Mouse (Mus musculus) spleen, adult 18-20 months (tissue): ENCODE data around the gene Rcn1.
A peak's percentile ranks its signal among the peaks of the same experiment; 100 is the strongest.

Experiments
- DNase-seq, 2 experiments: peaks; one replicate each; pipeline ENCODE4 v3.0.0; 2022; ENCODE audit warnings: mixed read lengths in 2 of 2

Gene Rcn1

DNA sequence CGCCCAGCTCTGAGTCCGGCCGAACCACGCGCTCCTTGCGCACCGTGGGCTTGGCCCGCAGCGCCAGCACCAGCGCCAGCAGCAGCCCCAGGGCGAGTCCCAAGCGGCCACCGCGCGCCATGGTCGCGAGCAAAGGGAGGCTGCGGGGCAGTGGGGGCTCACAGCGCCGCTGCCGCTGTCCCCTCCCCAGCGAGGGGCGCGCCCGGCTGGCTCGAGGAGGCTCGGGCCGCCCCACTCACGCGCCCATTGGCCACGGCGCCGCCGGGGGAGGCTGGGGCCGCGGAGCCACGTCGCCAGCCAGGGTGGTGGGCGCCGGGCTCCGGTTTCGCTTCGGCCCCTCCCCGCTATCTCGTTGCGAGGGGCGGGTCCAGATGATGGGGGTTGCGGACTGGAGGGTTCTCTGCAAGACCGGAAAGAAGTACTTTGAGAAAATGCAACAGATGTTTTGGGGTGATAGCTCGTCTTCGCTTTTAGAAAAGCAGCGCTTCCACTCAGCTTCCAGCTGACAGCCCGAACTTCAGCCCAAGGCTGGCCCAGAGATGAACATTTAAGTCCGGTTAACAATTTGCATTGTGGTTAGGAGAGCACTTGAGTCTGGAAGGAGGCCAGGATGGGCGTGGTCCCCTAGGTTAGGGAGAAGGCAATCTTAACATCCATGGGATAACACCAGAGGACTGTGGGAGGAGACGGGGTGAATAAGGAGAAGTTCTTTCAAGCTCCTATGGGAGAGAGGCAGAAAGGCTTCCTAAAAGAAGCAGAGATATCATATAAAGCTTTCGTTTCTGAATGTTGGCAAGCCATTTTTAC, at the start of gene Rcn1:
TSS of gene Rcn1 (minus strand) at position 235 of the 807 bp plus-strand sequence.
- DNase-seq, result peak; percentile 43 to 56

DNA sequence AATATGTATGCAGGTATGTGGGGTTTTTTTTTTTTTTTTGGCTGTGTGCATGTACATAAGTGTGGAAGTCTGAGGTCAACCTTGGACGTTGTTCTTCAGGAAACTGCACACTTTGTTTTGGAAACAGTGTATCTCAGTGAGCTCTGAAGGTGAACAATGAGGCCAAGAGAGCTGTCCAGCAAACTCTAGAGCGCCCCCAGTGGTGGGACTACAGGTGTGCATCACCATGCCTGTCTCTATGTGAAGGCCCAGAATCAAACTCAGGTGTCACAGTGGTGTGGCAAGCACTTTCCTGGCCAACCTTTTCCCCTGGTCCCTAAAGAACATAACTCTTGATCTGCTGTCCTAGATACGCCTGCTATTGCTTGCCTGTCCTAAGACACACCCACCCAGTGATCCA, 45.0 kb upstream of the Rcn1 start:
- DNase-seq, result no peak

DNA sequence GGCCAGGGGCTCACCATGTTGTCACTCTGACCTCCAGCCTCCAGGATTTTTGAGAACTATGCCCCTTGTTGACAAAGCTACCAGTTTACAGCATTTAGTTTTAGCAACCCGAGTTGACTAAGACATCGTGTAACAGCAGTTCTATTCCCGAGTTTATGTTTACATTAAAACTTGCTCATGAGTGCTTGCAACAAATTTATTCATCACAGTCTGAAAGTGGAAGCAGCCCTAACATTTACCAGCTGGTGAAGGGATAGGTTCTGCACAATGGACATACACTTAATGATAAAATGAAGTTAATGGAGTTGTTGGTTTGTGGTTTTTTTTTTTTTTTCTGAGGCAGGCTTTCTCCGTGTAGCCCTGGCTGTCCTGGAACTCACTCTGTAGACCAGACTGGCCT, 39.9 kb upstream of the Rcn1 start:
- DNase-seq, result no peak

DNA sequence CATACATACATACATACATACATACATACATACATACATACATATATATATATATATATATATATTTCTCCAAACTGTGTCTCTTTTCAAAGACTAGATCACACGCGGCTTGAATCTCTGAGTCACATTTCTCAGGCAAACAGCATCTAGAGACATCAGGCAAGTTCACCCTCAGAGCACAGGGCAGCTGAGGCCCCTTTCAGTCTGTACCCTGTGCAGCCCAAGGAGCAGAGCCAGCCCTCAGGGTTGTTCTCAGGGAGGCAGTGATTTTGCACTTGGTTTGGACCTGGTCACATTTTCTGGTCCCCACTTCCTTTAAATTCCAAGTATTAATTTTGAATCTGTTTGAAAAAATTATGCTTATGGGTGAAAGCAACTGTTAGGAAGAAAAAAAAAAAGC, 39.4 kb upstream of the Rcn1 start:
- no peak for DNase-seq

DNA sequence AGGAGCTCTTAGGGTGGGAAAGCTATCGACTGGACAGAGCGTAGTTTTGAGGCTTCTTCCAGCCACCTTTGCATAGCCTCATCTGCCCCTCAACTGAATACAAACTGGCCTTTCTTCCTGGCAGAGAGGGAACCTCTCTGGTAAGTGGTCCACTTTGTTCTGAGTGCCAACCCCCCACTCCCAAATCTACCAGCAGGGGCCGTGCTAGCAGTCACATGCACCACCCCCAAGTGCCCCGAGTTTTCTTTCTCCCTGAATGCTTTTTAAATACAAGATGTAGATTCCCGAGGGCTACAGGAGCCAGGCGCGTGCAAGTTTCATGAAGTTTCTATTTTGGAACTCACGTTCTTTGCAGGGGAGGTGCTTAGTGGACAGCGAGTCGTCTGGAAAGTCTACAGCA, 33.8 kb upstream of the Rcn1 start:
- no peak for DNase-seq

DNA sequence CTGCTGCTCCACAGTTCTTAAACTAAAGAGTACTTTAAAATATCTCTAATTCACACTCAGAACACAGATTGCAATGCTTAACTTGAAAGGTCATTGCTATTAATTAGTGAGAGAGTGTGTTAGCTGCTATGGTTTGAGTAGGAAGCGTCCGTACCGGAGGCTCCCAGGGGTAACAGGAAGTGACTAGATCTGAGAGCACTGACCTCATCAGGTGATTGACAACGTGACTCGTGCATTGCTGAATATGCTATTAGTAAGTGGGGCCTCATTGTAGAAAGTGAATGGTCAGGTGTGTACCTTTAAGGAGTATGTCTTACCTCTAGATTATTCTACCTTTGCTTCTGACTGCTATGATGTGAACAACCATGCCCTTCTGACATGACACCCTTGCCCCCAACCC, 31.3 kb upstream of the Rcn1 start:
- DNase-seq, result no peak

DNA sequence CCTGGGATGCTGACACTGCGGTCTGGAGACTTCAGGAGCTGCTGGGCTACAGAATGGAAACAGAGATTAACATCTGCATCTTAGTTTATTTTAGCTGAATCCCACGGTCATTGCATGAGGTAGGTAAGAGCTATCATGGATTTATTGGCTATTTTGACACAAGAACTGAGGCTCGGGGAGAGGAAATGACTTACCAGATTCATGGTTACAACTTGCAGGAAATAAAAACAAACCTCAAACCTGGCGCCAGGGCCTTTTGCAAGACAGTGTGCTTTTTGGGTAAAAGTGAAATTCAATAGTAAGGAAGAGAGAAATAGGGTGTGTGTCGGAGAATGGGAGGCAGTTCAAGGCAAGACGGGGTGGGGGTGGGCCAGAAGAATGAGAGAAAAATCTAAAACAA, 30.8 kb upstream of the Rcn1 start:
- DNase-seq, result no peak

DNA sequence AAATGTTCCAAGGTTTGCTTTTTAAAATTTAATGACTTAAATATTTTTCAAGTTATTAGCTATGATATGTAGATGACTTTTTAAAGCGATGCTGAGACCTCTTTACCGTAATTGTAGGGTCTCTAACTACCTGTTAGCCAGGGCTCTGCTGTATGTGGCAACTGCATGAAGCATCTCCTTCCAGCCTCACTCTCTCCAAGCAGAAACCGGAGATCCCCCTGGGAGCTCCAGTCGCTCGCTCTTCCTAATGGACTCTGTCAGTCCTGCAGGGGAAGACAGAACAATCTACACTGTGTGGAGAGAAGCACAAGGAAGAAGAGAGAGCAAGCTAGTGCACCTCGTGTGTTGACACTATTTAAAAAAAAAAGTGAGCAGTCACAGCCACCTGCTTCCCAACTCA, 29.3 kb upstream of the Rcn1 start:
- DNase-seq, result no peak

DNA sequence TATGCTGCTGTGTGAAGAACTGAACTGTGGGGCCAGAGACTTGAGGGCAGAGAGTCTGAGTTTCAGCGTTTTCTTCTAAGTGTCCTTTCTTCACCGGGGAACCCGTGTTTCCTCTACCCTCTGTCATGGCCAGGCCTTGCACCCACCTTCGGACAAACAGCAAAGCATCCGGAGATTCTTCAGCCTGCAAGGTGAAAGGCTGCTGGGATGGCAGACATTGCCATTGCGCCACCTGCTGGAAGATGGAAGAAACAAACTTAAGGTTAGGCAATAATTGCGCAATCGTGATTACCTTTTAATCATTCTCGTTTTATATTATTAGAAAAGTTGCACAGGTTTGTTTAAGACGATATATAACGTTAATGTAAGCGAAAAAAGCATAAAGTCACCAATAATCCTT, 28.9 kb upstream of the Rcn1 start:
- peak; percentile 9 to 59 for DNase-seq

DNA sequence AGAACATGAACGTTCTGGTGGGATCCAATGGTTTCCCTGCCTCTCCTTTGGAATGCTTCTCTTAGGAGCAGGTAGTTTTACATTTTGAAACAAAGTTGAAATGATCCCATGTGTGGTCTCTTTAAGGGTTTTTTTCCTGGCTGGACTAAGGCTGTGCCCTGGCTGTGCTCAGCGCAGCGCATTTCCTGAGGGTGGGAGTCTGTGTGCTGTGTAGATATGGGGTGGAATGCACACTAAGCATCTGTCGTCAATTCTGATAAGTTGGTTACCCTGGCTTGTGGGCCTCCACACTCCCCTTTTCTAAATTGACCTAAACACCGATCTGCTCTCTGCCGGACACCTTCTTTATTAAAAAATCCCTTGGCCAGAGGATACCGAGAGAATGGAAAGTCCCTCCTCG, 28.3 kb upstream of the Rcn1 start:
- DNase-seq, result no peak

DNA sequence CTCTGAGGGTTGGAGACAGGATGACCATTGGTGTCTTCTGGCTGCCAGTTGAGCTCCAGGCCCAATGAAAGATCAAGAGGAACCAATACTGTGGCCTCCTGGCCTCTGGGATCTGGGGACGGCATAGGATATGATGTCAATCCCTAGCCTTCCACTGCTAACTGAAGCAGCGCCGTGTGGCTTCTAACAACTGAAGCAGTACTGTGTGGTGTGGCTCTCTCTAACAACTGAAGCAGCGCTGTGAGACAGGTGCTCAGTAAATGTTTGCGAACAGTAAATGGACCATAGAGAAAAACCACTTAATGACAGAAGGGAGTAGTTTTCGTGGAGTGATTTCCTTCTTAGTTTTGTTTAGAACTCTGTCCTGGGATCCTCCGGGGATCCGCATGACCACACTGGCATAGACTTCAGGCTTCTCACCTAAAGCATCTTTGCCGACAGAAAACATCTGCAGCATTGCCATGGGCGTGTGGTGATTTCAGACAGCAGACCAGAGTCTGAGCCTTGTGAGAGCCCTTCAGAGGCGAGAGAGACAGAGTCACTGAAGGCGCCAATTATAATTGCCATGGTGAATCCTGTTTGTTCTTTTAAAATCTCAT, 19.6 kb upstream of the Rcn1 start:
- no peak for DNase-seq

DNA sequence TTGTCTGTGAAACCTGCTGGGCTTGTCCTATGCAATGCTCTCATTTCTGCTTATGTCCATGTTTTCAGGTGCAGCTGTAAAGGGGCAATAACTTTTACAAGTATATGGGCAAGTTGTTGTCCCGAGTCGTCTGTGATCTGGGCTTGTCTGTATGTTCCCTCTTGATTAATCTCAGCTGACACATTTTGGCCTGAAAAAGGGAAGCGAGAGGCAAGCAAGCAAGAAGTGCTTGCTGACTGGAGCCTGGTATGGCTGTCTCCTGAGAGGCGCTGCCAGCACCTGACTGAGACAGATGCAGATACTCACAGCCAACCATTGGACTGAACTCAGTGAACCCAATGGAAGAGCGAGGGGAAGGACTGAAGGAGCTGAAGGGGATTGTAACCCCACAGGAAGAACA, 18.5 kb upstream of the Rcn1 start:
- no peak for DNase-seq

DNA sequence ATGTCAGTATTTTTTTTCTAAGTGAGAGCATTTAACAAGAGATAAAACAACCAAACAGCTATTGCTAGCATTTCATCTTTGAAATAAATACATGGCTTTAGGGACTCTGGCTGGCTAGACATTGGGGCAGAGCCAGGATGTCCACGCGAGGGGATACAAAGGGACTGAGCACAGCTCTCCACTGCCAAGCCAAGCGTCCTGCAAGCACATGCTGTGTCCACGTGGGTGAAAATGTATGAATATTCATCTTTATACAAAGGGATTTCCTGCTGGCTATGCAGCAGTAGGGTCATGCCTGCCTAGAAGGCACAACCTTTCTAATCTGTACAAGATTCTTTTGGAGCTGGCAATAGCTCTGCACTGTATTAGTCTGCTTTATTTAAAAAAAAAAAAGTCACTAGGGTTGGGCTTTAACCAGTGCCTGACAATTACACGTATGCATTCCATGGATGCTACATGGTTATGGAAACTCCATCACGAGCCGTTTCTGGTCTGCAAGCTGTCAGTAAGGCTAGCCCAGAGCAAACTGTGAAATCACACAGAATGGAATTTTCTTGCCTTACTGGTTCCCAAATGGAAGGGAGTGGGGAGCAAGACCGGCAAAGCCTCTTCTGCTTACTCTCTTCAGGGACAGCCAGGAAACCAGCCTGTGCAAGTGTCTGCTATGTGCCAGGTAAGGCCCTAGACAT, 17.7 kb upstream of the Rcn1 start:
- no peak for DNase-seq

DNA sequence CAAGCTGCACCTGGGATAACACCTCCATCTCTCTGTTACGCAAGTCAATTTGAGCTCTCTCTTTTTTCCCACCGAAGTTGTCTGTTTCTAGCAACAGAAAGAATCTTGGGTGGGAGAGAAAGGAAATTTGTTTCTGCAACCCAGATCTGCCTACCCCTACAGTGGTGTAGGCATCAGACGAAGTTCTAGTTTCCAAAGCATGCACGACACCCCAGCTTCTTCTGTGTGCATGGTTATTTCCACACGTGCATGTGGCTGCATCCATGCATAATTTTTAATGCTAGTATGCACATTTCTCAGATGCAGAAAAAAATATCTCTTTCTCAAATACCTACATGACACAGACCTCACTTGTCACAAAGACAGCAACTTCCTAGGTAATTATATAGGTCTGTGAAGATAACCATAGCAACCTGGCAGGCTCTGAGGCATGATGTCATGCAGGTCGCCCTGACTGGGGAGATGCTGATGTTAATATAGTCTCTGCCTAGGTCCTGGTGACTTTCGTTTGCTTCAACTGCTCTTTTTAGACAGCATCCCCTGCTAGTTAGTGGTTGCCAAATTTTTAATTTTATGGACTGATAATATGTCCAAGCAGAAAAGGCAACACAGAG, 17.0 kb upstream of the Rcn1 start:
- DNase-seq, result no peak

DNA sequence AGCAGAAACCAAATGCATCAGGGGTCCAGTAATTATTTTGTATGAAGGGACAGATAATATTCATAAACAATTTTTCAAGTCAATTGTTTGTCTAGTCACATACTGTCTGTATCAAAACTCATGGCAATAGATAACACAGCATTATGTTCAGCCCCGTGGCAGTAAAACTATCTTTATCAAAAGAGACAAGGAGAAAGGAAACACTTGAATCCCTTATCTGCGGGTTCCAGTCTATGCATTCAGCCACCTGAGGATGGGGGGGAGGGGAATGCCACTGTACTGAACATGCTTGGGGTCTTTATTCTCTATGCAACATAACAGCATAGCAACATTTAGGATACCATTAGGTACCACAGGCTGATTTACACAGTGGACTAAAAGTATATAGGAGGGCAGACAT, 15.2 kb upstream of the Rcn1 start:
- DNase-seq, result no peak

DNA sequence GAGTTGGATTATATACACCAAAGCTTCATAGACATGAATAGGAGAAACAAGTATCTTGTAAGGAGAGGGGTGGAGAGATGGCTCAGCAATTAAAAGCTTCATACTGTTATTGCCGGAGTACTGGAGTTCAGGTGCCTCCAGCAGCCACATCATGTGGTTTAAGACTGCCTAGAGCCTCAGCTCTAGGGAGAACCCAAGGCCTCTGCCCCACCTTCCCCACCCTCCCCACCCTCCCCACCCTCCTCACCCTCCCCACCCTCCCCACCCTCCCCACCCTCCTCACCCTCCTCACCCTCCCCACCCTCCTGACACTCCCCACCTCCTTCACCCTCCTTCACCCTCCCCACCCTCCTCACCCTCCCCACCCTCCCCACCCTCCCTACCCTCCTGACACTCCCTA, 10.1 kb upstream of the Rcn1 start:
- DNase-seq, result no peak

DNA sequence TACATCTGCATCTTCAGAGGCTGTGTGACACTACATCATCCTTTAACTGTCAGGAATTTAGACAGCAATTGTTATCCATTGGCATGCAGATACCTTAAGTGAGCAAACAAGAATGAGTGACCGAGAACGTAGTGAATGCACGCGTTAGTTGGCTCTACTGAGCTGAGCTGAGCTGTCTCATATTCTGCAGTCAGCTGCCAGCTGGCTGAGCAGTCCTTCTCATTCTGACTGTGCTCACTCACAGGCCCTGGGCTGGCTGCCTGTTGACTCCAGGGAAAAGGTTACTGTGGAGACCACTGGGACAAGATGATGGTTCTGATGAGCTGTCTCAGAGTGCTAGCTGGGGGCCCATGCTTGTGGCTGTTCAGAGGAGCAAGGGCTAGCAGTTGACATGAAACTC, 9.4 kb upstream of the Rcn1 start:
- DNase-seq, result no peak

DNA sequence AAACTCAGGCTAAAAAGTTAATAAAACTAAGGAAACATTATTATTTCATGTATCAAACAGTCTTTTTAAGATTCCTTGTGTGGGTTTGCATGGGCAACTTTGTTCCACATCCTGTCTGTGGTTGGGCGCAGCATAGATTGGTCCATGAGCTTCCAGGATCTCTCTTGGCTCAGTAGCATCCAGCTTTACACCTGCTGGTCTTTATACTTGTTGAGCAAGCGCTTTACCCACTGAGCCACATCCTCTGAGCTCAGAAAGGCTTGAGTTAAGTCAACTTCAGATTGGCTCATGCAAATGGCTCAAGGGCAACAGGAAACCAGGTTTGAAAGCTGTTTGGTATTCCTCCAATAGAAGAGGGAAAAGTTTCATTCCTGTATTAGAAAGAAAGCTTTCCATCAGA, 3.1 kb upstream of the Rcn1 start:
- no peak for DNase-seq

DNA sequence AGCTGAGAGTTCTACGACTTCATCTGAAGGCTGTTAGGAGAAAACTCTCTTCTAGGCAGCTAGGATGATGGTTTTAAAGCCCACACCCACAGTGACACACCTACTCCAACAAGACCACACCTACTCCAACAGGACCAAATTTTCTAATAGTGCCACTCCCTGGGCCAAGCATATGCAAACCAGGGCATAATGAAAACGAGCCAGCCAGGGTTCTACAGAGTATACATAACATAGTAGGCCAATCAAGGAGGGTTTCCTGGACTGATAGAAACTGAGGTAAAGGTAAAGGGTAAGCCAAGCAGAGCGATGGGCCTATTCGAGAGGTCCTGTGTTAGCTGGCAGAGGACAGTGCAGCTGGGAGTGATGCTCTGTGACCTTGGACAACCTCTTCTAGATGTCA, 1.4 kb upstream of the Rcn1 start:
- no peak for DNase-seq

DNA sequence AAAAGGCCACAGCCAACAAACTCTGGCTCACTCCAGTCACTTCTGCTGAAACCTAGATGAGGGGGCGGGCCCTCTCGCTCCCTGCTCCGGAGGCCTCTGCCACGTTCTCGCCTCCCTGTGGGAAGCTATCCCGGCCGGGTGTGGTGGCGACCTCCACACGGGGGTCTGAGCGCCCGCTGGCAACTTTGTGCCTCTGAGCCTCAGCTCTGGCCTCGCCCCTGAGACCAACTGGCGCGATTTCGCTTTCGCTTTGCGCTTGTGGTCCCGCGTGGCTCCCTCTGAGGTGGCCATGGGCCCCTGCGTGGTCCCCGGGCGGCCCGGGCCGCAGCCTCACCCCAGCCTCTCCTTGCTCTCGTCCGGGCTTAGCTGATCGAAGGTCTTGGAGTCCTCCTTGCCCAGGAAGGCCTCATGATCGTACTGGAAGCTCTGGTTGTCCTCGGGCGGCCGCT, 459 bp downstream of the Rcn1 start:
- DNase-seq, result peak in 1 of 2 experiments; percentile 30

DNA sequence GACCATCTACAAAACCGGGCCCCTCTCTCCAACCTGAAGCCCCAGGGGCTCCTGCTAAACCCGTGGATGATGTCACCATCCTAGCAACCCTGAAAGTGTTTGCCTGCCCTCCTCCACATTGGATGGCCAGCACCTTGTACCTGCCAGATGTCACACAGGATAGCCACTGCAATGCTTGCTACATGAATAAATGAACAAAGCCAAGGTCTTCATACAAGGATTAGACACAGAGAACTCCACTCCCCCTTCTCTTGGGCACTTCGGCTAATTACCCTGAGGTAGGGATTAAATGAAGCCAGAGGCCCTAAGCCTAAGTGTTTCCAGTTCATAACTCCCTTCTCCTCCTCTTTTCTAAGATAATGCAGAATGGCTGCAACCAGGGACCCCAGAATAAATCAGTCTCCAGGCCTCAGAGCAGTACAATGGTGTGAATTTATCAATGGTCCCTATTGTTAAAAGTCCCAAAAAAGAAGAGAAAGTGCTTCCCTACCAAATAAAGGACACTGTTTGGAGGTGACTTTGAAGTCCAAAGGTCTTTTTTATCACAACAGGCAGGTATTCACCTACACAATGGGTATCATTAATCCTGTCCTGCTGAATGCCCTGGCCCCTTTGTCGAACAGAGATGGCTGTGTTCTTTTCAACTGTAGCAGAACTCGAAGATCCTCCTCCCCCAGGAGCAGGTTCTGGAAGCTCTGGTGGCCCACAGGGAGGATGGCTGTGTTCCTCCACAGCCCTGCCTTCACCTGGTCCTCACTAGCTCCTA, 1.5 kb downstream of the Rcn1 start:
- no peak for DNase-seq

DNA sequence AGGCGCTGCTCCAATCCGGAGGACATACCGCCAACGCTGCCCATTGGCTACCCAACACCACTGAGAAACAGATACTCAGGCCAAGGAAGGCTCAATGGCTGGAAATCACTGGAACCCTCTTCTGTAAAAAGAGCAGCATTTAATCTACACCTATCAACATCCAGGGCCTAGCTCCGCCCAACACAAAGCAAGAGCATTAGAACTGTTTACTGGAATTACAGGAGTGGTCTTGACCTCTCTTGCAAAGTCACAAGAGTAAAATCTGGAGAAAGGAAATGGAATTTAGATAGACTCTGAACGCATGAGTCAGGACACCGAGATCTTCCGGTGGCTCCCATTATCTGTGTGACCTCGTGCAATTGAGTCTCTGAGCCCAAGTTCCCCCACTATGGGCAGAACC, 3.1 kb downstream of the Rcn1 start:
- no peak for DNase-seq

DNA sequence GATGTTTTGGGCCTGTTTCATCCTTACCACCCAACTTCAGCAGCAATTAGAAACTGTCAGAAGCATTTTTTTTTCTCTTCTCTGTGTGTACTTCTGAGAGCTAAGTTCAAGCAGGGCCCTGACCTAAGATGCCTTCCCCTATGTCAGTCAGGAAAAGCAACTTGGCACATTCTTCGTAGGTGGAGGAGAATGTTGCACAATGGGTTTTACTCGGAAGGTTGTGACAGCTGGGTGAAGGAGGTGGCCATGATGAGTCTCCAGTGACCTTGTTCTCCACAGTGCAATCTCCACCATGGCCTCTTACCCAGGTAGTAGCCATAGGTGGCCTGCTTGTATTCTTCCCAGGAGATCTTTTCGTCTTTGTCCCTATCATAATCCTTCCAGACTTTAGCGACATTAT, 4.7 kb downstream of the Rcn1 start:
- DNase-seq, result no peak
